Mouse (Mus musculus) liver, embryonic 14.5 days (tissue): ENCODE measurements around the gene Pald1. TPM values are rescaled to one million over a fixed set of nuclear protein-coding genes. Genes with fewer than 3 reads are reported as not detected.

ENCODE experiments used
- ATAC-seq: fragments of 200-750 bp; cut with Nextera tagmentation; 2 replicates; pipeline ENCODE4 v1.8.0; 2017; ENCODE audit warnings: moderate number of reproducible peaks, mild to moderate bottlenecking, moderate library complexity; ENCODE audit not compliant: insufficient read depth
- DNase-seq, 3 experiments: peaks; one replicate each; pipeline ENCODE4 v3.0.0-alpha.2; 2012 to 2013; ENCODE audit warnings: low read depth in 3 of 3, low spot score in 3 of 3
- H3K27ac ChIP-seq: fragments of 300-500 bp; sonication (generic); 2 replicates; pipeline ENCODE4 v1.5.1; 2014; ENCODE audit warnings: moderate library complexity, mild to moderate bottlenecking, control low read depth, inconsistent platforms
- H3K27me3 ChIP-seq: fragments of 300-500 bp; sonication (generic); 2 replicates; pipeline ENCODE4 v1.6.1; 2014; ENCODE audit warnings: mild to moderate bottlenecking, low read length, moderate library complexity; ENCODE audit not compliant: control insufficient read depth, insufficient read depth
- H3K36me3 ChIP-seq: fragments of 300-500 bp; sonication (generic); replicated peaks from 2 replicates; pipeline ENCODE4 v1.6.1; 2014; ENCODE audit warnings: low read depth; ENCODE audit not compliant: control insufficient read depth, insufficient read depth
- H3K4me1 ChIP-seq, 2 experiments: fragments of 200-500 bp in 1 of 2; fragments of 300-500 bp in 1 of 2; sonication (generic) in 1 of 2; replicated peaks; 2 replicates each; pipeline ENCODE4 v1.6.1; 2012 to 2014; ENCODE audit warnings: antibody characterized with exemption in 1 of 2, inconsistent platforms in 1 of 2, low read length in 1 of 2; ENCODE audit not compliant: control insufficient read depth in 2 of 2, insufficient read depth in 2 of 2
- H3K4me2 ChIP-seq: fragments of 300-500 bp; sonication (generic); 2 replicates; pipeline ENCODE4 v1.6.1; 2014; ENCODE audit warnings: low read depth, mild to moderate bottlenecking, control low read depth, moderate library complexity
- H3K4me3 ChIP-seq, 2 experiments: fragments of 200-500 bp in 1 of 2; fragments of 300-500 bp in 1 of 2; sonication (generic) in 1 of 2; 2 replicates each; pipeline ENCODE4 v1.5.1; 2012 to 2014; ENCODE audit warnings: low read depth in 2 of 2, low read length in 2 of 2, mild to moderate bottlenecking in 2 of 2, control low read depth in 1 of 2, inconsistent platforms in 1 of 2, moderate library complexity in 1 of 2; ENCODE audit not compliant: insufficient read depth in 1 of 2
- H3K9ac ChIP-seq: fragments of 300-500 bp; sonication (generic); replicated peaks from 2 replicates; pipeline ENCODE4 v1.6.1; 2014; ENCODE audit warnings: mild to moderate bottlenecking, control low read depth, moderate library complexity
- H3K9me3 ChIP-seq: fragments of 300-500 bp; sonication (generic); 2 replicates; pipeline ENCODE4 v1.6.1; 2016; ENCODE audit warnings: low read length, mixed read lengths; ENCODE audit not compliant: control insufficient read depth
- CTCF ChIP-seq: IDR thresholded peaks from 2 replicates; pipeline ENCODE4 v1.5.1; 2016; ENCODE audit warnings: antibody characterized with exemption, low read depth, control low read depth
- EP300 ChIP-seq: IDR thresholded peaks from 2 replicates; pipeline ENCODE4 v1.6.1; 2016; ENCODE audit warnings: antibody characterized with exemption, low read depth
- WGBS: fragments of 180-500 bp; shearing (Covaris S2); extraction: QIAGEN DNeasy Blood & Tissue Kit; methylation state at CpG from one replicate; pipeline ENCODE4 v1.1.7; 2014; ENCODE audit not compliant: insufficient replicate concordance; 5-methylcytosine and 5-hydroxymethylcytosine counted together
- polyA plus RNA-seq, 2 experiments: library from polyadenylated mRNA; depleted of rRNA in 1 of 2; stranded (reverse) in 1 of 2; unstranded in 1 of 2; fragments of >200 nt; fragmentation: Nextera tagmentation in 1 of 2; extraction: Ambion mirVana in 1 of 2; gene quantifications; 2 replicates each; pipeline versions ENCODE4 v1.2.1 to v1.2.3; 2012 to 2014

Gene Pald1
- polyA plus RNA-seq, 2 experiments, result 4.0 to 4.4 TPM

- no peak for DNase-seq
Observed at GRCm38 (mm10) chr10:61351216-61351615, 32.1 kb downstream of the Pald1 start.

GRCm38 (mm10) chr10:61346374-61346773, 37.0 kb downstream of the Pald1 start:
- no peaks in the 10 kb centered on the region for H3K27me3 ChIP-seq
- no peaks in the 10 kb centered on the region for H3K36me3 ChIP-seq
- WGBS, result 9% methylated on average over 10 of the region's 10 CpGs
- H3K4me3 ChIP-seq, result no peak overlapping the region
- DNase-seq (no peak), ATAC-seq (no peak)
- H3K9ac ChIP-seq, result no peak overlapping the region
- H3K4me1 ChIP-seq, result no peaks in the 10 kb centered on the region
- TF ChIP-seq CTCF (no peak), EP300 (no peak)
- H3K27ac ChIP-seq, result no peak overlapping the region
- no peak overlapping the region for H3K4me2 ChIP-seq
- H3K9me3 ChIP-seq, result no peaks in the 10 kb centered on the region

More at GRCm38 (mm10) chr10:61351216-61351615, 32.1 kb downstream of the Pald1 start:
- Histone ChIP-seq H3K4me2 (no peak overlapping the region), H3K4me3 (no peak overlapping the region), H3K9ac (no peak overlapping the region), H3K27ac (no peak overlapping the region), H3K9me3 (no peaks in the 10 kb centered on the region), H3K27me3 (no peaks in the 10 kb centered on the region), H3K36me3 (no peaks in the 10 kb centered on the region), H3K4me1 (no peaks in the 10 kb centered on the region)
- ATAC-seq, result no peak
- TF ChIP-seq EP300, result no peak
- no peak for TF ChIP-seq CTCF
- WGBS, result 50% methylated on average over 4 of the region's 4 CpGs

- Histone ChIP-seq H3K4me2 (no peak overlapping the region), H3K27me3 (no peaks in the 10 kb centered on the region), H3K4me3 (no peak overlapping the region), H3K27ac (no peak overlapping the region), H3K36me3 (no peaks in the 10 kb centered on the region), H3K9ac (no peak overlapping the region), H3K4me1 (no peaks in the 10 kb centered on the region; a peak in 1 of 4 replicates), H3K9me3 (no peaks in the 10 kb centered on the region)
- no peak for TF ChIP-seq CTCF
- TF ChIP-seq EP300, result no peak
- no peak for ATAC-seq
- 67% methylated on average over 8 of the region's 8 CpGs for WGBS
- no peak for DNase-seq
Observed at GRCm38 (mm10) chr10:61345179-61345578, 38.2 kb downstream of the Pald1 start.

- WGBS, result 32% methylated on average over 8 of the region's 8 CpGs
- no peak overlapping the region for H3K27ac ChIP-seq
- no peak overlapping the region for H3K9ac ChIP-seq
- ATAC-seq (no peak), DNase-seq (peak; percentile 17 to 30 (median 23))
- no peaks in the 10 kb centered on the region for H3K36me3 ChIP-seq
- H3K9me3 ChIP-seq, result no peaks in the 10 kb centered on the region
- TF ChIP-seq CTCF, result peak; percentile 93
- no peak for TF ChIP-seq EP300
- H3K4me1 ChIP-seq, result peaks cover 0 to 1% of the 10 kb centered on the region in 2 experiments; a peak in 1 of 4 replicates
- no peak overlapping the region for H3K4me2 ChIP-seq
- no peaks in the 10 kb centered on the region for H3K27me3 ChIP-seq
- no peak overlapping the region for H3K4me3 ChIP-seq
Observed at GRCm38 (mm10) chr10:61343950-61344349, 39.4 kb downstream of the Pald1 start.

GRCm38 (mm10) chr10:61342750-61343149, 40.6 kb downstream of the Pald1 start:
- H3K27me3 ChIP-seq, result no peaks in the 10 kb centered on the region
- H3K27ac ChIP-seq, result no peak overlapping the region
- no peak overlapping the region for H3K4me2 ChIP-seq
- TF ChIP-seq CTCF (no peak), EP300 (no peak)
- H3K36me3 ChIP-seq, result no peaks in the 10 kb centered on the region
- H3K4me3 ChIP-seq, result no peak overlapping the region
- DNase-seq (no peak), ATAC-seq (no peak)
- no peaks in the 10 kb centered on the region for H3K9me3 ChIP-seq
- 84% methylated on average over 13 of the region's 13 CpGs for WGBS
- no peak overlapping the region for H3K9ac ChIP-seq
- H3K4me1 ChIP-seq, result peaks cover 0 to 2% of the 10 kb centered on the region in 2 experiments; a peak in 1 of 4 replicates
